Mouse (Mus musculus) MEL (cell line): Measurements from ENCODE around the gene Tbc1d24. TPM values are rescaled to one million over a fixed set of nuclear protein-coding genes. Genes with fewer than 3 reads are reported as not detected.

ENCODE experiments used
- DNase-seq: peaks from one replicate; pipeline ENCODE4 v3.0.0; 2011; ENCODE audit warnings: low read depth, low spot score
- H3K27ac ChIP-seq: 2 replicates; pipeline ENCODE4 v1.5.1; 2012; ENCODE audit warnings: low read depth, mild to moderate bottlenecking, control low read depth, low read length, moderate library complexity; ENCODE audit not compliant: control insufficient read depth
- H3K27me3 ChIP-seq, 2 experiments: fragments of 150-350 bp in 1 of 2; sonication (generic) in 1 of 2; 2 replicates each; pipeline ENCODE4 v1.6.1; 2012; ENCODE audit warnings: low read length in 2 of 2, mild to moderate bottlenecking in 2 of 2, improper control_type of control experiment in 1 of 2, moderate library complexity in 1 of 2; ENCODE audit not compliant: insufficient read depth in 2 of 2, control insufficient read depth in 1 of 2
- H3K36me3 ChIP-seq, 2 experiments: 2 replicates each; pipeline ENCODE4 v1.6.1; 2012 to 2014; ENCODE audit warnings: low read length in 2 of 2, improper control_type of control experiment in 1 of 2, inconsistent platforms in 1 of 2, mild to moderate bottlenecking in 1 of 2; ENCODE audit not compliant: insufficient read depth in 2 of 2, control insufficient read depth in 1 of 2
- H3K4me1 ChIP-seq, 2 experiments: fragments of 150-350 bp in 1 of 2; sonication (generic) in 1 of 2; 2 replicates each; pipeline ENCODE4 v1.6.1; 2012; ENCODE audit warnings: low read length in 2 of 2, improper control_type of control experiment in 1 of 2, mild to moderate bottlenecking in 1 of 2; ENCODE audit not compliant: insufficient read depth in 2 of 2, control insufficient read depth in 1 of 2
- H3K4me3 ChIP-seq, 2 experiments: fragments of 150-350 bp in 1 of 2; sonication (generic) in 1 of 2; 2 replicates each; pipeline ENCODE4 v1.5.1; 2012; ENCODE audit warnings: low read depth in 2 of 2, low read length in 2 of 2, mild to moderate bottlenecking in 2 of 2, moderate library complexity in 2 of 2, control low read depth in 1 of 2, improper control_type of control experiment in 1 of 2; ENCODE audit not compliant: control insufficient read depth in 1 of 2, insufficient read depth in 1 of 2
- H3K79me2 ChIP-seq: 2 replicates; pipeline ENCODE4 v1.6.1; 2012; ENCODE audit warnings: mild to moderate bottlenecking, low read length, moderate library complexity; ENCODE audit not compliant: control insufficient read depth, poor library complexity, insufficient read depth
- H3K9ac ChIP-seq: 2 replicates; pipeline ENCODE4 v1.6.1; 2012; ENCODE audit warnings: low read depth, mild to moderate bottlenecking, control low read depth, low read length, moderate library complexity; ENCODE audit not compliant: control insufficient read depth, poor library complexity, severe bottlenecking
- H3K9me3 ChIP-seq: fragments of 150-350 bp; sonication (generic); replicated peaks from 2 replicates; pipeline ENCODE4 v1.6.1; 2012; ENCODE audit warnings: mild to moderate bottlenecking, low read length, improper control_type of control experiment, moderate library complexity; ENCODE audit not compliant: insufficient read depth
- BHLHE40 ChIP-seq: IDR thresholded peaks from 2 replicates; pipeline ENCODE4 v1.6.1; 2012; ENCODE audit warnings: low read depth, mild to moderate bottlenecking, inconsistent platforms, low read length, improper control_type of control experiment, borderline replicate concordance
- E2F4 ChIP-seq: IDR thresholded peaks from 2 replicates; pipeline ENCODE4 v1.6.1; 2011; ENCODE audit warnings: low read depth, low read length, improper control_type of control experiment, borderline replicate concordance
- ELF1 ChIP-seq: IDR thresholded peaks from 2 replicates; pipeline ENCODE4 v1.6.1; 2014; ENCODE audit warnings: low read depth, mild to moderate bottlenecking, inconsistent platforms, low read length, improper control_type of control experiment, moderate library complexity
- ETS1 ChIP-seq: IDR thresholded peaks from 2 replicates; pipeline ENCODE4 v1.6.1; 2012; ENCODE audit warnings: low read depth, mild to moderate bottlenecking, inconsistent platforms, low read length, improper control_type of control experiment, moderate library complexity
- KAT2A ChIP-seq: conservative IDR thresholded peaks from 2 replicates; pipeline ENCODE4 v1.6.1; 2012; ENCODE audit warnings: low read depth, low read length, improper control_type of control experiment, inconsistent platforms
- MAFK ChIP-seq: IDR thresholded peaks from 2 replicates; pipeline ENCODE4 v1.6.1; 2011; ENCODE audit warnings: low read depth, mild to moderate bottlenecking, low read length, improper control_type of control experiment, borderline replicate concordance
- MAZ ChIP-seq: IDR thresholded peaks from 2 replicates; pipeline ENCODE4 v1.6.1; 2012; ENCODE audit warnings: low read depth, mild to moderate bottlenecking, inconsistent platforms, low read length, improper control_type of control experiment
- MYC ChIP-seq: IDR thresholded peaks from 2 replicates; pipeline ENCODE4 v1.6.1; 2011; ENCODE audit warnings: low read depth, mild to moderate bottlenecking, low read length, improper control_type of control experiment, moderate library complexity
- NELFE ChIP-seq: IDR thresholded peaks from 2 replicates; pipeline ENCODE4 v1.6.1; 2011; ENCODE audit warnings: low read depth, low read length, improper control_type of control experiment
- NRF1 ChIP-seq: IDR thresholded peaks from 2 replicates; pipeline ENCODE4 v1.6.1; 2014; ENCODE audit warnings: low read depth, mild to moderate bottlenecking, inconsistent platforms, low read length, improper control_type of control experiment, moderate library complexity; ENCODE audit not compliant: poor library complexity, insufficient read depth, severe bottlenecking
- POLR2AphosphoS2 ChIP-seq: IDR thresholded peaks from 2 replicates; pipeline ENCODE4 v1.6.1; 2011; ENCODE audit warnings: low read length, improper control_type of control experiment
- USF1 ChIP-seq: IDR thresholded peaks from 2 replicates; pipeline ENCODE4 v1.6.1; 2014; ENCODE audit warnings: low read depth, mild to moderate bottlenecking, inconsistent platforms, low read length, improper control_type of control experiment, moderate library complexity
- USF2 ChIP-seq, 2 experiments: IDR thresholded peaks; 2 replicates each; pipeline ENCODE4 v1.6.1; 2011 to 2012; ENCODE audit warnings: improper control_type of control experiment in 2 of 2, low read length in 2 of 2, borderline replicate concordance in 1 of 2, inconsistent platforms in 1 of 2, low read depth in 1 of 2, mild to moderate bottlenecking in 1 of 2; ENCODE audit not compliant: insufficient read depth in 1 of 2
- ZMIZ1 ChIP-seq: IDR thresholded peaks from 2 replicates; pipeline ENCODE4 v1.6.1; 2012; ENCODE audit warnings: low read depth, mild to moderate bottlenecking, inconsistent platforms, low read length, improper control_type of control experiment, moderate library complexity
- ZNF384 ChIP-seq: IDR thresholded peaks from 2 replicates; pipeline ENCODE4 v1.6.1; 2012; ENCODE audit warnings: low read depth, mild to moderate bottlenecking, inconsistent platforms, low read length, improper control_type of control experiment
- polyA plus RNA-seq, 2 experiments: library from polyadenylated mRNA; stranded (reverse) in 1 of 2; unstranded in 1 of 2; fragments of >175 nt in 1 of 2; fragments of >200 nt in 1 of 2; gene quantifications; 2 replicates each; pipeline versions ENCODE4 v1.2.1 to v1.2.4; 2012; ENCODE audit warnings: low replicate concordance in 2 of 2, low read depth in 1 of 2; ENCODE audit not compliant: insufficient read length in 2 of 2, insufficient read depth in 1 of 2, missing spikeins in 1 of 2
- total RNA-seq: library from RNA; depleted of rRNA; stranded (reverse); fragments of 300-350 nt; gene quantifications from 2 replicates; pipeline ENCODE4 v1.2.3, GENCODE M21; 2012

The Tbc1d24 gene
- total and polyA plus RNA-seq, 3 experiments, result 24.3 to 34.2 (median 27.3) TPM

- Histone ChIP-seq H3K27me3 (no peaks in the 10 kb centered on the region), H3K4me1 (peaks cover 9 to 16% of the 10 kb centered on the region in 2 experiments), H3K36me3 (peaks cover 0 to 16% of the 10 kb centered on the region in 2 experiments; a peak in 2 of 4 replicates), H3K79me2 (peaks cover 37% of the 10 kb centered on the region), H3K9me3 (no peaks in the 10 kb centered on the region), H3K4me3 (peak overlapping the region; percentile 94 to 100; a peak in 2 of 4 replicates), H3K27ac (no peak overlapping the region), H3K9ac (peak overlapping the region; percentile 65)
- no peak for DNase-seq
- TF ChIP-seq MAZ, result no peak
- TF ChIP-seq MYC, result no peak
These were observed 65.4 kb downstream of the Tbc1d24 start for GRCm38 (mm10) chr17:24139968-24140367.

DNA sequence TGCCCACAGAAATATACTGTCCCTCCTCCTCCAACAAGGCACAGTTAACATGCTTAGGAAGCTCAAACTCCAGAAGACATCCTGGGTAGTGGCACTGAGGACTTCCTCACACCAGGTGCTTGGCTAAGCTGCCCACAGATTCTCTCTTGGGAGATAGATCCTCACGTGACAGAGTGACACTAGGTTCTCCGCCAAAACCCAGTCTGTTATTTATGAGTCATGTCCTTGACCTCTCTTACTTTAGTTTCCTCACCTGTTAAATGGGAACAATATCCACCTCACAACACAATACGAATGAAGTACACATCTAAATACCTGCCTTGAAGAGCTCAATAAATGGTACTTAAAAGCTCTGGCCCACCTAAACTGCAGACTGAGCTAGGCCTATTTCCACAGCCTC, 66.1 kb downstream of the Tbc1d24 start:
- Histone ChIP-seq H3K9ac (no peak overlapping the region), H3K36me3 (peaks cover 0 to 23% of the 10 kb centered on the region in 2 experiments; a peak in 2 of 4 replicates), H3K79me2 (peaks cover 43% of the 10 kb centered on the region), H3K4me1 (peaks cover 10 to 19% of the 10 kb centered on the region in 2 experiments), H3K27ac (no peak overlapping the region), H3K4me3 (no peak overlapping the region), H3K27me3 (no peaks in the 10 kb centered on the region), H3K9me3 (no peaks in the 10 kb centered on the region)
- TF ChIP-seq POLR2AphosphoS2, result no peak
- no peak for TF ChIP-seq USF2 (IDR thresholded peaks at IDR 0.05; ENCODE audit: borderline replicate concordance in 1 of 2, insufficient read depth in 1 of 2, low read depth in 1 of 2, low read length in 2 of 2)
- no peak for TF ChIP-seq ETS1
- TF ChIP-seq E2F4, result no peak
- TF ChIP-seq KAT2A, result no peak
- no peak for TF ChIP-seq USF1
- no peak for TF ChIP-seq NELFE
- no peak for TF ChIP-seq MAFK
- TF ChIP-seq BHLHE40, result no peak
- no peak for TF ChIP-seq NRF1
- TF ChIP-seq ELF1, result no peak
- no peak for TF ChIP-seq ZMIZ1
- no peak for TF ChIP-seq ZNF384
- DNase-seq, result no peak
